Mouse (Mus musculus) spleen, adult 2 months (tissue): Measurements from ENCODE around the gene Irf2bpl. TPM values are rescaled to one million over a fixed set of nuclear protein-coding genes. Genes with fewer than 3 reads are reported as not detected.

ENCODE experiments used
- DNase-seq, 2 experiments: peaks; one replicate each; pipeline versions ENCODE4 v3.0.0 to v3.0.0-alpha.2; 2012 to 2021; ENCODE audit warnings: low spot score in 2 of 2, low read depth in 1 of 2
- H3K27ac ChIP-seq: fragments of 200-500 bp; 2 replicates; pipeline ENCODE4 v1.5.1; 2012; ENCODE audit warnings: low read length, inconsistent platforms; ENCODE audit not compliant: insufficient read depth
- H3K27me3 ChIP-seq: fragments of 200-500 bp; 2 replicates; pipeline ENCODE4 v1.6.1; 2012; ENCODE audit warnings: mild to moderate bottlenecking, moderate library complexity, low read length, inconsistent platforms; ENCODE audit not compliant: control insufficient read depth, insufficient read depth
- H3K36me3 ChIP-seq: fragments of 200-500 bp; 2 replicates; pipeline ENCODE4 v1.6.1; 2012; ENCODE audit warnings: mild to moderate bottlenecking, low read length, inconsistent platforms; ENCODE audit not compliant: control insufficient read depth, insufficient read depth
- H3K4me1 ChIP-seq: fragments of 200-500 bp; 2 replicates; pipeline ENCODE4 v1.6.1; 2011; ENCODE audit warnings: inconsistent platforms; ENCODE audit not compliant: control insufficient read depth, insufficient read depth, insufficient read length
- H3K4me3 ChIP-seq: fragments of 200-500 bp; 2 replicates; pipeline ENCODE4 v1.5.1; 2011; ENCODE audit warnings: mild to moderate bottlenecking, inconsistent platforms; ENCODE audit not compliant: insufficient read depth, insufficient read length; ENCODE audit errors: extremely low read depth
- CTCF ChIP-seq: fragments of 200-500 bp; IDR thresholded peaks from 2 replicates; pipeline ENCODE4 v1.5.1; 2011; ENCODE audit warnings: mild to moderate bottlenecking, inconsistent platforms; ENCODE audit not compliant: insufficient read depth, insufficient read length, insufficient replicate concordance; ENCODE audit errors: extremely low read depth
- POLR2A ChIP-seq: fragments of 200-500 bp; IDR thresholded peaks from 2 replicates; pipeline ENCODE4 v1.6.1; 2011; ENCODE audit warnings: low read depth, low read length, inconsistent platforms
- WGBS: fragments of 180-500 bp; shearing (Covaris S2); methylation state at CpG from one replicate; pipeline ENCODE4 v1.1.7; 2018; 5-methylcytosine and 5-hydroxymethylcytosine counted together
- polyA plus RNA-seq: library from polyadenylated mRNA; depleted of rRNA; stranded (reverse); fragments of >200 nt; gene quantifications from 2 replicates; pipeline ENCODE4 v1.2.3, GENCODE M21; 2012

Gene Irf2bpl
- polyA plus RNA-seq, 1 experiment = 33.2 TPM

GRCm38 (mm10) chr12:86878426-86879353 lies 5.9 kb downstream of the Irf2bpl start:
- Histone ChIP-seq H3K4me3 (no peak overlapping the region), H3K4me1 (peaks cover 20% of the 10 kb centered on the region), H3K27ac (peak overlapping the region; percentile 51), H3K27me3 (0 out of 2 replicates have a peak, but pooled peaks cover 1% of the 10 kb centered on the region), H3K36me3 (peaks cover 5% of the 10 kb centered on the region; the same call in 1 of the 2 replicates)
- TF ChIP-seq CTCF (no peak), POLR2A (no peak)
- WGBS = 48% methylated on average over 16 of the region's 16 CpGs
- DNase-seq = peak in 1 of 2 experiments; percentile 52

- WGBS = 90% methylated on average over 4 of the region's 4 CpGs
- H3K36me3 ChIP-seq = peaks cover 3% of the 10 kb centered on the region; the same call in 1 of the 2 replicates
- H3K4me1 ChIP-seq = peaks cover 16% of the 10 kb centered on the region
- no peak overlapping the region for H3K27ac ChIP-seq
- H3K4me3 ChIP-seq = no peak overlapping the region
- no peak for TF ChIP-seq POLR2A
- no peak for TF ChIP-seq CTCF
- H3K27me3 ChIP-seq = no peaks in the 10 kb centered on the region
- no peak for DNase-seq
Measured at GRCm38 (mm10) chr12:86876981-86877380, 7.6 kb downstream of the Irf2bpl start.

- DNase-seq = peak in 1 of 2 experiments; percentile 48
- H3K27ac ChIP-seq = peak overlapping the region; percentile 34; the same call in 1 of the 2 replicates
- peaks cover 13% of the 10 kb centered on the region for H3K4me1 ChIP-seq
- no peak overlapping the region for H3K4me3 ChIP-seq
- TF ChIP-seq CTCF (no peak), POLR2A (no peak)
- WGBS = 37% methylated on average over 5 of the region's 5 CpGs
- H3K27me3 ChIP-seq = no peaks in the 10 kb centered on the region
- H3K36me3 ChIP-seq = no peaks in the 10 kb centered on the region
Measured at GRCm38 (mm10) chr12:86876116-86876515, 8.5 kb downstream of the Irf2bpl start.

GRCm38 (mm10) chr12:86872335-86873040 lies 12.1 kb downstream of the Irf2bpl start:
- DNase-seq = no peak
- WGBS = 88% methylated on average over 9 of the region's 9 CpGs
- Histone ChIP-seq H3K36me3 (no peaks in the 10 kb centered on the region), H3K27ac (no peak overlapping the region; the same call in 1 of the 2 replicates), H3K27me3 (no peaks in the 10 kb centered on the region), H3K4me3 (no peak overlapping the region), H3K4me1 (peaks cover 10% of the 10 kb centered on the region)
- no peak for TF ChIP-seq CTCF
- TF ChIP-seq POLR2A = no peak

- Histone ChIP-seq H3K36me3 (no peaks in the 10 kb centered on the region), H3K27ac (no peak overlapping the region), H3K4me1 (peaks cover 10% of the 10 kb centered on the region), H3K27me3 (no peaks in the 10 kb centered on the region), H3K4me3 (no peak overlapping the region)
- TF ChIP-seq CTCF = no peak
- no peak for TF ChIP-seq POLR2A
- WGBS = 84% methylated on average over 4 of the region's 4 CpGs
- no peak for DNase-seq
Measured at GRCm38 (mm10) chr12:86871666-86872334, 12.8 kb downstream of the Irf2bpl start.

- no peak overlapping the region for H3K27ac ChIP-seq
- no peaks in the 10 kb centered on the region for H3K27me3 ChIP-seq
- peaks cover 7% of the 10 kb centered on the region for H3K4me1 ChIP-seq
- no peak for DNase-seq
- H3K4me3 ChIP-seq = no peak overlapping the region
- H3K36me3 ChIP-seq = no peaks in the 10 kb centered on the region
- TF ChIP-seq POLR2A (no peak), CTCF (no peak)
- 94% methylated on average over 3 of the region's 3 CpGs for WGBS
Measured at GRCm38 (mm10) chr12:86870996-86871395, 13.6 kb downstream of the Irf2bpl start.
